Mouse (Mus musculus) erythroblast, embryonic 14.5 days (primary cell): ENCODE measurements around the gene Pde8a. TPM values are rescaled to one million over a fixed set of nuclear protein-coding genes. Genes with fewer than 3 reads are reported as not detected.
"Not testable (repeated sequence)": the region's sequence is repeated elsewhere in the genome, so short reads cannot be mapped to it uniquely, and the experiment has no call there.

ENCODE experiments used
- H3K27me3 ChIP-seq: 2 replicates; pipeline ENCODE4 v1.6.1; 2012; ENCODE audit warnings: inconsistent platforms; ENCODE audit not compliant: control insufficient read depth
- H3K36me3 ChIP-seq: 2 replicates; pipeline ENCODE4 v1.6.1; 2012; ENCODE audit warnings: mild to moderate bottlenecking, inconsistent platforms; ENCODE audit not compliant: control insufficient read depth
- H3K4me1 ChIP-seq: 2 replicates; pipeline ENCODE4 v1.6.1; 2012; ENCODE audit warnings: inconsistent platforms; ENCODE audit not compliant: control insufficient read depth
- H3K4me3 ChIP-seq: replicated peaks from 2 replicates; pipeline ENCODE3; 2012; ENCODE audit warnings: moderate library complexity, mild to moderate bottlenecking, inconsistent platforms
- H3K9me3 ChIP-seq: 2 replicates; pipeline ENCODE4 v1.6.1; 2012; ENCODE audit warnings: low read length, inconsistent platforms, mixed read lengths; ENCODE audit not compliant: control insufficient read depth
- GATA1 ChIP-seq: IDR thresholded peaks from 2 replicates; pipeline ENCODE4 v1.6.1; 2012; ENCODE audit warnings: low read length, inconsistent platforms, mixed read lengths
- TAL1 ChIP-seq: IDR thresholded peaks from 3 replicates; pipeline ENCODE4 v1.6.1; 2012; ENCODE audit warnings: low read length, inconsistent platforms, mixed read lengths
- polyA plus RNA-seq: library from polyadenylated mRNA; stranded (reverse); fragments of >175 nt; gene quantifications from 2 replicates; pipeline ENCODE4 v1.2.3, GENCODE M21; 2012

Pde8a gene
- polyA plus RNA-seq, 1 experiment = not detected

DNA sequence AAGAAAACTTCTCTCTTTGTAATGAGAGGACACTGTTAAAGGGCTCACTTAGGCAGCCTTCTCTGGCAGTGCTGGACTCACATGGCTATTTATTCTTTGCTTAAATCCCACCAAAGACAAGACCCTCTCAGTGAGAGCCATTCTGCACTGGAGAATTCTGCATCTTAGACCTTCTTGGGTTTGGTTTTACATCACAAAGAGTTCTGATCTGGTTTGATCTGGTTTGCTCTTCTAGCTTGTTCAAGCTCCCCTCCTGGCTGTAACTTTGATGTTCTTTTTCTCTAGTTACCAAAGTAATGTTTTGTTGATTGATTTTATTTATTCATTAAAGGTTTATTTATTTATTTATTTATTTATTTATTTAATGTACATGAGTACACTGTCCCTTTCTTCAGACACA, 30.2 kb upstream of the Pde8a start:
- Histone ChIP-seq H3K4me3 (no peak overlapping the region), H3K9me3 (peaks cover 2% of the 10 kb centered on the region; the same call in 1 of the 2 replicates), H3K36me3 (no peaks in the 10 kb centered on the region), H3K4me1 (no peaks in the 10 kb centered on the region), H3K27me3 (no peaks in the 10 kb centered on the region)
- TF ChIP-seq GATA1 (no peak), TAL1 (no peak)

DNA sequence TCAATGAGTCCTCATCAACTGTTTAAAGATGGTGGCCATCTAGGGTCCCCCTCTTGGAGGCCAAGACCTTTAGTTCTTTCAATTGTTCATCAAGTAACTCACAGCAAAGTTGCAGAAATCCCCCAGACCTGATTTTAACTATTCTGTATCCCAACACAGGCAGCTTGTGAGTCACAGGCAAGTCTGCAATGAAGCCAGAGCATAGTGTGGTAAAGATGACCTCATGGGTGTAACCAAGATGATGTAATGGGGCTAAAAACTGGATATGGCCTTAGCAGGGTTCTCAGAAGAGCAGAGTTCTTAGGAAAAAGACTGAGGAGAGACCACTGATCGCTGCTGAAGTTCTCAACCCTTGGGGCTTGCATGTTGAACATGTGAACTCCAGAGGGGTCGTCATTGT, 29.3 kb upstream of the Pde8a start:
- Histone ChIP-seq H3K27me3 (no peaks in the 10 kb centered on the region), H3K4me1 (no peaks in the 10 kb centered on the region), H3K4me3 (no peak overlapping the region), H3K9me3 (peaks cover 2% of the 10 kb centered on the region; the same call in 1 of the 2 replicates), H3K36me3 (no peaks in the 10 kb centered on the region)
- no peak for TF ChIP-seq TAL1
- no peak for TF ChIP-seq GATA1

DNA sequence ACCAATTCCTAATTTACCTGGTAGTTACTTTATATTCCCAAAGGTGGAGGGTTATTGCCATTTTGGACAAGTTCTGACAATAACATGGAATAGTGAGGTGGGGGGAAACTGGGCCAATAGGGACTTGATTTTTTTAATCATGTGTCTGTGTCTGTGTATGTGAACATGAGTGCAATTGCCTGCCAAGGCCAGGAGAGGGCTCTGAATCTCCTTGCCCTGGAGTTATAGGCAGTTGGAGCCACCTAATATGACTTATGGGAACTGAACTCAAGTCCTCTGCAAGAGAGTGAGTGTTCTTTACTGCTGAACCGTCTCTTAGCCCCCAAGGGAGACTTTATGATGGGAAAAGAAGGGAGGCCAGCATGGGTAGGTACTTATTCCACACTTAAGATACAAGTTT, 28.7 kb upstream of the Pde8a start:
- H3K4me1 ChIP-seq = no peaks in the 10 kb centered on the region
- TF ChIP-seq TAL1 (no peak), GATA1 (no peak)

DNA sequence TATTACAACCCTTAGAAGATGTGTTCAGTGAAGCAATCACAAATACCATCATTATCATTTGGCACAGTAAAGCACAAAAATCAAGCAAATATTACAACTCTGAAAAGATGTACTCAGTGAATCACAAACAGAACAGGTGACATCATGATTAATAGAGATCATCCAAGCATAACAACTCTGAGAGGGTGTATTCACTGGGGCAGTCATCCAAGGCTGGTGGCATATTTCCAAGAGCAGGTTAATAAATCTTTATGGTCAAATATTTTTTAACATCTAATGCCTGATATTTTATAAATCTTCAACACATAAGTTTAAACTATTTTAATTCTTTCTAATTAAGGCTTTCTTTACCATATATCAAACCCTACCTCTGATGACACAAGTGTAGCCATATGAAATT, 27.4 kb upstream of the Pde8a start:
- not testable (repeated sequence) for H3K36me3 ChIP-seq, H3K4me3 ChIP-seq, H3K9me3 ChIP-seq, H3K27me3 ChIP-seq, H3K4me1 ChIP-seq

More for the DNA sequence above, 28.7 kb upstream of the Pde8a start:
- H3K36me3 ChIP-seq = no peaks in the 10 kb centered on the region
- H3K9me3 ChIP-seq = peaks cover 2% of the 10 kb centered on the region; the same call in 1 of the 2 replicates
- H3K27me3 ChIP-seq = no peaks in the 10 kb centered on the region
- H3K4me3 ChIP-seq = no peak overlapping the region

DNA sequence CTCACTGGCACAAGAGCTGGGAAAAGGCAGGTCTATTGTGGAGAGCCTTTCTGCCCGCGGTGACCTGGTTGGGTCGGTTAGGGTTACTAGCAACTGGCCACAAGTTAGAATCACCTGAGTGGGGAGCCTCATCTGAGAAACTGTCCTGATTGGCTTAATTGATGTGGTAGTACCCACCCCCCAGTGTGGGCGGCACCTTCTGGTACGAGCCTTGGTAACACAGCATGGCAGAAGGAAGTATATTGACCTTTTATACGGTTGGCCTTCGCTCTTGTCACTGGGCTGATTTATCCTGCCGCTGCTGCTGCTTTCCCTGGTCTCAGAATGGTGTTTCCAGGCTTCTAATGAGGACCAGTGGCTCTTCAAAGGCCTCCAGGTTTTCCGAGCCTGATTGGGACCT, 24.2 kb upstream of the Pde8a start:
- Histone ChIP-seq H3K27me3 (no peaks in the 10 kb centered on the region), H3K4me3 (no peak overlapping the region), H3K36me3 (no peaks in the 10 kb centered on the region), H3K9me3 (peaks cover 2% of the 10 kb centered on the region; the same call in 1 of the 2 replicates), H3K4me1 (no peaks in the 10 kb centered on the region)
- no peak for TF ChIP-seq TAL1
- TF ChIP-seq GATA1 = no peak

DNA sequence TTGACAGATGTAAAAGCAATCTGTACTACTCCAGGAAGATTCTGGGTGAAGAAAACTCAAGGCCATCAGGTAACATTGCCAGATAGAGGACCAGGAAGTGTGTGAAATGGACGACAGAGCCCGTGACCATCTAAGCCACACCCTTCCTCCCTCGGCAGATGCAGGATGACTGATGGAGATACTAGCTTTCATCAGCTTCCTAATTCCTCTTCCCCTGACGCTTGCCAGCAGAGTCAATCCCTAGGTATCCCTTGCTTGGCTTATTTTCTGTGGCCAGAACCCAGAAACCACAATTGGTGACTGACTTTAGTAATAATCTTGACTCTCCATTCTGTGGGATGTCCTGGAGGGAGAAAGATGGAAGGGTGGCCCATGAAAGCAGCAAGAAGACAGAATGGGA, 17.9 kb upstream of the Pde8a start:
- H3K4me3 ChIP-seq = no peak overlapping the region
- TF ChIP-seq GATA1 (no peak), TAL1 (no peak)
- H3K27me3 ChIP-seq = no peaks in the 10 kb centered on the region
- no peaks in the 10 kb centered on the region for H3K4me1 ChIP-seq
- no peaks in the 10 kb centered on the region for H3K9me3 ChIP-seq
- no peaks in the 10 kb centered on the region for H3K36me3 ChIP-seq

DNA sequence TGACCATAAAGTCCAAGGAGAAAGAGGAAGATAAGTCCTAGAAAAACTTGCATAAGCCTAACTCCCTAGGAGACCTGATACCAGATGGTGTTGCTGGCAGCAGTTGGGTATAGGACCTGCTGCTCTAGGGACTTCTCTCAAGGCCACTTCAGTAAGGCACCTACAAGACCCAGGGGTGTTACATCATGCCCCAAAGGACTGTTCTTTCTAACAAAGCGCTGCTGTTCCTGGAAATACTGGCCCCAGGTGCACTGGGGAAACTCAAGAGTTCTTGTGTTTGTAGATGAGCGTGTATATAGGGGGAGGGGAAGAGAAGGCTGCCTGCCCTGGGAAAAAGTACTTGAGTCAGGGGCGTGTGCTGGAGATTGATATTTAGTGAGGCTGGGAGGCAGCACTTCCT, 16.6 kb upstream of the Pde8a start:
- H3K36me3 ChIP-seq = no peaks in the 10 kb centered on the region
- H3K27me3 ChIP-seq = no peaks in the 10 kb centered on the region
- no peaks in the 10 kb centered on the region for H3K9me3 ChIP-seq
- H3K4me1 ChIP-seq = no peaks in the 10 kb centered on the region
- TF ChIP-seq GATA1 (no peak), TAL1 (no peak)
- no peak overlapping the region for H3K4me3 ChIP-seq

DNA sequence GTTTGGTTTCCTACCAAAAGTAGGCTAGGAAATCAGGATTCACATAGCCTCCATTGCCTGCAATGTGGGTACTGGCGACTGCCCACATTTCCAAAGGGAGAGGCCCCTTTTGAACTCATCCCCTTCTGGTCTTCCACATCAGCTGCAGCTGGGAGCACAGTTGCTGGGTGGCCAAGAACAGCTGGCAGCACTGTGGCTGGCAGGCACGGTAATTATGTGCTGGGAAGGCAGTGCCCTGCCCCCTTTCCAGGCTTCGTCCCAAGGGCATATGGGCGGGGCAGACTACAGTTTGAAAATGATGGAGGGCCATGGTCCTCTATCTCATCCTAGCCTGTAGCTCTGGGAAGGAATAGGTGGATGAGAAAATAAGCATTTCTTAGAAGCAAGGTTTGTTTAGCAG, 14.9 kb upstream of the Pde8a start:
- Histone ChIP-seq H3K9me3 (no peaks in the 10 kb centered on the region), H3K27me3 (no peaks in the 10 kb centered on the region), H3K4me1 (no peaks in the 10 kb centered on the region), H3K4me3 (no peak overlapping the region), H3K36me3 (no peaks in the 10 kb centered on the region)
- TF ChIP-seq TAL1 = no peak
- no peak for TF ChIP-seq GATA1

DNA sequence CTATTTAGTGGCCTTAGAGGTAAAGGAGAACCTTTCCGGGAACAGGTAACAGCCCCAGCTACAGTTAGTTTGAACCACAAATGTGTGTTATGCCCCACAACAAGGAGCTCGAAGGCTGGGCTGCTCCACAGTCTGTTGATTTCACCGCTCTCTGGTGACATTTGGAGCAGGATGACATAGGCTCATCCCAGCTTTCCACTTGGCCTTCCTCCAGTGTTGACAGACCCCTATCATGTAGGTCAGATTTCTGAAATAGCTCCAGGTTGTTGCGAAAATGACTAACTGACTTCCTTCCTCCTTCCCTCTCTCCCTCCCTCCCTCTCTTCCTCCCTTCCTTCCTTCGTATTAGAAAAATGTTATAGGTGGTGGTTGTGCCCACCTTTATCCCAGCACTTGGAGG, 14.3 kb upstream of the Pde8a start:
- Histone ChIP-seq H3K36me3 (no peaks in the 10 kb centered on the region), H3K27me3 (no peaks in the 10 kb centered on the region), H3K9me3 (no peaks in the 10 kb centered on the region), H3K4me1 (no peaks in the 10 kb centered on the region), H3K4me3 (no peak overlapping the region)
- TF ChIP-seq TAL1 = no peak
- TF ChIP-seq GATA1 = no peak

DNA sequence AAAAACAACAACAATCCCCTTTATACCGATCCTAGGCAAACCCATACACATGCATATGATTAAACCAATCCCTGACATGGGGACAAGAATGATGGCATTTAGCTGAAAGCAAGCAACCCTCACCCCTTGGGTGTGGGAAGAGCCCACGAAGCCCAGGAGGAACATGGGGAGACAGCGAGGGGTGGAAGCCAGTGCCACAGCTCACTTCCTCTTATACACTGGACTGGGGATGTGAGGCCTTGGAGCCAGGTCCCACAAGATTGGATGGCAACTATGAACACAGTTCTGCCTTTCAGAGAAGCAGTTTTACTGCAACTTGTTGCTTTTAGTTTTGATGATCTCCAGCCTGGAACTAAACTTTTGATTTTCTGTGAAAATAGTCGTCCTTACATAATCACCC, 13.6 kb upstream of the Pde8a start:
- Histone ChIP-seq H3K36me3 (no peaks in the 10 kb centered on the region), H3K27me3 (no peaks in the 10 kb centered on the region), H3K4me3 (no peak overlapping the region), H3K9me3 (no peaks in the 10 kb centered on the region), H3K4me1 (no peaks in the 10 kb centered on the region)
- TF ChIP-seq GATA1 = no peak
